Mouse (Mus musculus) cerebellum, postnatal 10 days (tissue): Measurements from ENCODE around the gene Hypm.

Source experiments
- DNase-seq, 2 experiments: peaks; one replicate each; pipeline ENCODE4 v3.0.0; 2021; ENCODE audit warnings: mixed read lengths in 2 of 2

Hypm gene

DNA sequence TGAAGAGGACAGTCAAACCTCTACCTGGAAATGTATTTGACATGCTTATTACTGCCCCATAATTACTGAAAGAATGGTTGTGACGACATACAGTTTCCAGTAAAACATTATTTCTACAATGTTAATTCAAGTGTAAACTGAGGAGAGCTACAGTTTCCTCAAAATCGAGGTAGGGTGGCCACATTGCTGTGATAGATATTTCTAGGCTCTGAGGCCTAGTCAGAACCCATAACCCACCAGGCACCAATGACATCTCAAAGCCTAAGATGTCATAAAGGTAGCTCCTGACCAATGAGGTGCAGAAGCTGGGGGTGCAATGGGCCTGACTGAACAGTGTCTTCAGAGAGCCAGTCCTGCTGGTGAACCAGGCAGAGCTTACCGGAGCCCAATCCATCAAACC is at the start of gene Hypm:
Hypm (plus strand) TSS at position 301 of the 400 bp plus-strand sequence.
- no peak for DNase-seq

DNA sequence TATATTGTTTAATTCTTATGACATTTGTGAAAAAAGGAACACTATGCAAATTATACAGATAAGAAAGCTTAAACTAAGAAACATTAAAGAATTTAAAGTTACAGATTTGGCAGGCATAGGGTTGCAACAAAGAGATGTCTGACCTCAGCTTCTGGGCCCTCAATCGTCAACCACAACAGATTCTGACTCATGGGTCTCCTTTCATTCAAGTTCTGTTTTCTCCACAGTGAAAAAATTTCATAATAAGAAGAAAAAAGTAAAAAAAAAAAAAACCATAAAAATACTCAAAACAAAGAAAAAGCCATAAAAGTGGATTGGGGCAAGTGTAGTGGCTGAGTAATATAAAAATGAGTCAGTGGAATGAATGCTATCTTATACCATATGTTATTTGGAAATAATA is 36.6 kb upstream of the Hypm start:
- DNase-seq = no peak

DNA sequence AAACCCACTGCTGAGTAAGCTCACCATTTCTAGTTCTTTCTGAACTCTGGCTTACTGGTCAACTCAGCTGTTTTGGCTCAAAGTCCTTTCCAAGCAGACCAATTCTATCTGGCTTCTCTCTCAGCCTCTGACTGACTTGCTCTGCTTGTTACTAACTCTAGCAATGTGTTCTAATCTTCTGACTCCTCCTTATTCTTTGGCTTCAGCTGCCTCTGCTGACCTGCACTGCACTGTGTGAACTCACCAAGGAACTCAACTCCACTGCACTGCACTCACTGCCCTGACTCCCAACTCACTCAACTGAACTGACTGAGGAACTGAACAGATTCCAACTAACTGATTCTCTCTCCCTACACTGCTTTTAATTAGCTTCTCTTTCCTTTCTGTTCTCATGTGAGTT is 34.3 kb upstream of the Hypm start:
- DNase-seq = no peak

DNA sequence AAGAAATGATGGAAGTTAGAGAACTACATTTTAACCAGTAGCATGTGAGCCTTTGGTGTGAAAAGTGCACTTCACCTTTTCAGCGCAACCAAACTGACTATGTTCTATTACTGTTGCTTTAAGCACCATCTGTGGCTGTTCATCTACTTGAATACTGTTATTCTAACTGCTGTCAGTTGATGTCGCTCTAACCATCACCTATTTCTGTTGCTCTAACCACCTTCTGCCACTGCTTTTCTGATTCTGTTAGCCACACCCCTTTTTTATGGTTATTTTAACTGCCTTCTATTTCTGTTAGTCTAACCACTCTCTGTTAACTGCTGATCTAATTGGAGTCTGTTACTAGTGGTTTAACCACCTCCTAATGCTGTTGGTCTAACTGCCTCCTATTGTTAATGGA is 11.9 kb upstream of the Hypm start:
- DNase-seq = no peak

DNA sequence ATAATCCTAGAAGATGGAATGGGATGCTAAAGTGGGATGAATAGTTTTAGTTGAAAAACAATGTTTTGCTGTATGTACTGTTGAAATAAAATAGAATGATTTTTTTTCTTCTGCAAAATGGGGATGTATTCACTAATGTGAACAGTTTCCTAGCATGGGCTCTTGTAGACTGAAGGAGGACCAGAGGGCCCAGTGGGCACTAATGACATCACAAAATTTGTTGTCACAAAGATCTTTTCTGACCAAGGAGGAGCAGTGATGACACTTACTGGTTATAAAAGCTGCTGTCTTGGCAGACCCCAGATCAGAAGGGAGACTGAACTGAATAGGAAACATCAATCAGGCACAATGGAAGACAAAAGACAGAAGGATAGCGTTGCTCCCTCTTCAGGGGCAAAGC is 2.7 kb downstream of the Hypm start, which contains the start of gene H2al3:
H2al3 (plus strand) TSS at position 301 of the 400 bp plus-strand sequence.
- no peak for DNase-seq

DNA sequence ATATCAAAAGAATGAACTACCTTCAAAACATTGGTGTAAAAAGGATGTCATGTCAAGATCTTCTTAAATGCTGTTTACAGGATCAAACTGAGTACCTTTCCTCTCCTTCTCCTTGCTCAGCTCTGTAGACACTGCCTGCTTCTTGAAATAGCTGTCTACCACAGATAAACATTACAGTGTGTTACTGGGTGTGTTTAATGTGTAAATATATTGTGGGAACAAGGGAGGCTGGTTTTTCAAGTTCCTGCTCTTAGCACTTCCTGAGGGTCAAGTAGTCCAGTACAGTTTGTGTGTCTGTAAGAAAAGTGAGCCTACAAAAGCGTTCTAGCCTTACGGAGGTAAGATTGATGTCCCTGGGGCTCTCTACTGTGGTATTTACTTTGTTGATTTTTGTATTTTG is 15.1 kb downstream of the Hypm start:
- no peak for DNase-seq

DNA sequence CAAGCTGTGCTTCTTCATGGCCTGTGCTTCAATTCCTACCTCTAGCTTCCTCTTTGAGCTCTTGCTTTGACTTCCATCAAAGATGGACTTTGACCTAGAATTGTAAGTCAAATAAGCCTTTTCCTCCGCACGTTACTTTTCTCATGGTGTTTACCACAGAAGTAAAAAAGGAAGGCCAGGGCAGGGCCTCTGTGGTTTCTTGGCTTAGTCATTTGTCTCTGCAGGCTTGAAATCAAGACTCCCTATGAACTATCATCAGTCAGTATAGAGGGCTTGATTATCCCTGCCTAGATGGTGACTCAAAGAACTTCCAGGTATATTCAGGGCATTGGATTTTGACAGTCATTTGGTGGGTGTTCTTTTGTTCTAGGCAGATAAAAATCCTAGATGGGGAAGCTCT is 28.8 kb downstream of the Hypm start:
- no peak for DNase-seq

DNA sequence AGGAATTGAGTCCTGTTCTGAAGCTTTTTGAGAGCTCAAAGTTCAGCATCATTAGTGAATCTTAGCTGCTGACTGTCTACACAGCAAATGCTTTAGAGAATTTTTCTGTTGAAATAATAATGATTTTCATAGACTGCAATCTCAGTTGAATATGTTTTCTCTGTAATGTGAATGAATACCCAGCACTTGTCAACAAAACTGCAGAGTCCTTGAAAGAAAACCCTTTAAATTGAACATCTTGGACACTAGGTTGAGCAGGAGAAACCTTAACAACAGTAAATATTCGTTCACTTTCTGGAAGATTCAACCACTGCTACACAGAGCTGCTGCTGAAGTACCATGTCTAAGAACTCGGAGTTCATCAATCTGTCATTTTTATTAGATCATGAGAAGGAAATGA is 38.6 kb downstream of the Hypm start, which contains the start of gene Sytl5:
Sytl5 (plus strand) TSS at position 301 of the 400 bp plus-strand sequence.
- no peak for DNase-seq
